Mouse (Mus musculus) stomach, embryonic 16.5 days (tissue): ENCODE results near the gene Lamtor4. TPM values are rescaled to one million over a fixed set of nuclear protein-coding genes. Genes with fewer than 3 reads are reported as not detected.
A peak's percentile ranks its signal among the peaks of the same experiment; 100 is the strongest.

Source experiments
- ATAC-seq: fragments of 200-750 bp; cut with Nextera tagmentation; 2 replicates; pipeline ENCODE4 v1.8.0; 2017; ENCODE audit warnings: moderate number of reproducible peaks, moderate TSS enrichment; ENCODE audit not compliant: insufficient read depth, low FRiP score
- H3K27ac ChIP-seq: fragments of 300-500 bp; sonication (generic); 2 replicates; pipeline ENCODE4 v1.5.1; 2014; ENCODE audit warnings: low read length
- H3K27me3 ChIP-seq: fragments of 300-500 bp; sonication (generic); 2 replicates; pipeline ENCODE4 v1.6.1; 2014; ENCODE audit warnings: low read length, control low read depth, mixed read lengths; ENCODE audit not compliant: control insufficient read depth, insufficient read depth
- H3K36me3 ChIP-seq: fragments of 300-500 bp; sonication (generic); 2 replicates; pipeline ENCODE4 v1.6.1; 2014; ENCODE audit warnings: low read length; ENCODE audit not compliant: control insufficient read depth, insufficient read depth
- H3K4me1 ChIP-seq: fragments of 300-500 bp; sonication (generic); 2 replicates; pipeline ENCODE4 v1.6.1; 2014; ENCODE audit warnings: low read length, control low read depth, mixed read lengths; ENCODE audit not compliant: control insufficient read depth, insufficient read depth
- H3K4me2 ChIP-seq: fragments of 300-500 bp; sonication (generic); 2 replicates; pipeline ENCODE4 v1.6.1; 2014; ENCODE audit warnings: low read depth, low read length, mixed read lengths
- H3K4me3 ChIP-seq: fragments of 300-500 bp; sonication (generic); replicated peaks from 2 replicates; pipeline ENCODE4 v1.5.1; 2014; ENCODE audit warnings: mild to moderate bottlenecking, low read length
- H3K9ac ChIP-seq: fragments of 300-500 bp; sonication (generic); 2 replicates; pipeline ENCODE4 v1.6.1; 2014; ENCODE audit warnings: low read length
- H3K9me3 ChIP-seq: fragments of 300-500 bp; sonication (generic); replicated peaks from 2 replicates; pipeline ENCODE4 v1.6.1; 2016; ENCODE audit warnings: low read length, control low read depth; ENCODE audit not compliant: control insufficient read depth
- WGBS: fragments of 180-500 bp; shearing (Covaris S2); extraction: QIAGEN DNeasy Blood & Tissue Kit; methylation state at CpG from one replicate; pipeline ENCODE4 v1.1.7; 2014; 5-methylcytosine and 5-hydroxymethylcytosine counted together
- polyA plus RNA-seq: library from polyadenylated mRNA; unstranded; fragments of >200 nt; fragmentation: Nextera tagmentation; extraction: Ambion mirVana; gene quantifications from 2 replicates; pipeline ENCODE4 v1.2.1, GENCODE M21; 2015

Gene Lamtor4
- polyA plus RNA-seq, 1 experiment from 2014 or later, result 79.4 TPM

- no peak overlapping the region for H3K9ac ChIP-seq
- no peak overlapping the region for H3K4me2 ChIP-seq
- WGBS, result 83% methylated on average over 10 of the region's 10 CpGs
These were observed 1.8 kb downstream of the Lamtor4 start for GRCm38 (mm10) chr5:138256966-138257584.

GRCm38 (mm10) chr5:138257585-138257978 lies 2.3 kb downstream of the Lamtor4 start:
- WGBS, result 92% methylated on average over 4 of the region's 4 CpGs
- H3K36me3 ChIP-seq, result peaks cover 8% of the 10 kb centered on the region
- H3K27me3 ChIP-seq, result no peaks in the 10 kb centered on the region
- H3K9me3 ChIP-seq, result no peaks in the 10 kb centered on the region
- no peak overlapping the region for H3K4me3 ChIP-seq
- H3K27ac ChIP-seq, result no peak overlapping the region
- H3K4me1 ChIP-seq, result peaks cover 14% of the 10 kb centered on the region
- ATAC-seq, result no peak
- H3K9ac ChIP-seq, result no peak overlapping the region
- no peak overlapping the region for H3K4me2 ChIP-seq

More at GRCm38 (mm10) chr5:138256966-138257584, 1.8 kb downstream of the Lamtor4 start:
- no peak overlapping the region for H3K4me3 ChIP-seq
- H3K27me3 ChIP-seq, result no peaks in the 10 kb centered on the region
- H3K36me3 ChIP-seq, result peaks cover 8% of the 10 kb centered on the region
- H3K9me3 ChIP-seq, result no peaks in the 10 kb centered on the region
- ATAC-seq, result no peak
- peaks cover 9% of the 10 kb centered on the region for H3K4me1 ChIP-seq
- H3K27ac ChIP-seq, result no peak overlapping the region

GRCm38 (mm10) chr5:138258078-138258477 lies 2.8 kb downstream of the Lamtor4 start:
- Histone ChIP-seq H3K4me3 (no peak overlapping the region), H3K4me2 (no peak overlapping the region), H3K9me3 (no peaks in the 10 kb centered on the region), H3K27ac (no peak overlapping the region), H3K4me1 (peaks cover 19% of the 10 kb centered on the region), H3K9ac (no peak overlapping the region), H3K27me3 (no peaks in the 10 kb centered on the region), H3K36me3 (peaks cover 8% of the 10 kb centered on the region)
- WGBS, result 63% methylated on average over 3 of the region's 3 CpGs
- ATAC-seq, result no peak

GRCm38 (mm10) chr5:138258542-138258941 lies 3.3 kb downstream of the Lamtor4 start:
- Histone ChIP-seq H3K9me3 (no peaks in the 10 kb centered on the region), H3K4me3 (no peak overlapping the region), H3K4me1 (peaks cover 21% of the 10 kb centered on the region), H3K27me3 (no peaks in the 10 kb centered on the region), H3K4me2 (no peak overlapping the region), H3K36me3 (peaks cover 8% of the 10 kb centered on the region), H3K27ac (no peak overlapping the region), H3K9ac (no peak overlapping the region)
- no peak for ATAC-seq
- WGBS, result 78% methylated on average over 6 of the region's 6 CpGs

- no peak overlapping the region for H3K4me2 ChIP-seq
- no peak for ATAC-seq
- WGBS, result 65% methylated on average over 7 of the region's 7 CpGs
These were observed 3.7 kb downstream of the Lamtor4 start for GRCm38 (mm10) chr5:138258993-138259392.

GRCm38 (mm10) chr5:138260051-138260450 lies 4.8 kb downstream of the Lamtor4 start:
- Histone ChIP-seq H3K4me3 (no peak overlapping the region), H3K27ac (no peak overlapping the region), H3K9ac (no peak overlapping the region), H3K36me3 (peaks cover 8% of the 10 kb centered on the region), H3K9me3 (no peaks in the 10 kb centered on the region), H3K27me3 (no peaks in the 10 kb centered on the region), H3K4me2 (no peak overlapping the region), H3K4me1 (peaks cover 23% of the 10 kb centered on the region)
- WGBS, result 70% methylated on average over 10 of the region's 10 CpGs
- ATAC-seq, result no peak

More at GRCm38 (mm10) chr5:138258993-138259392, 3.7 kb downstream of the Lamtor4 start:
- H3K9me3 ChIP-seq, result no peaks in the 10 kb centered on the region
- H3K9ac ChIP-seq, result no peak overlapping the region
- peaks cover 21% of the 10 kb centered on the region for H3K4me1 ChIP-seq
- no peak overlapping the region for H3K4me3 ChIP-seq
- peaks cover 8% of the 10 kb centered on the region for H3K36me3 ChIP-seq
- no peaks in the 10 kb centered on the region for H3K27me3 ChIP-seq
- H3K27ac ChIP-seq, result no peak overlapping the region

GRCm38 (mm10) chr5:138260834-138261233 lies 5.6 kb downstream of the Lamtor4 start:
- H3K4me1 ChIP-seq, result peaks cover 21% of the 10 kb centered on the region
- no peaks in the 10 kb centered on the region for H3K27me3 ChIP-seq
- no peak for ATAC-seq
- H3K9me3 ChIP-seq, result no peaks in the 10 kb centered on the region
- no peak overlapping the region for H3K9ac ChIP-seq
- no peak overlapping the region for H3K4me2 ChIP-seq
- H3K4me3 ChIP-seq, result no peak overlapping the region
- peaks cover 8% of the 10 kb centered on the region for H3K36me3 ChIP-seq
- no peak overlapping the region for H3K27ac ChIP-seq
- 70% methylated on average over 11 of the region's 11 CpGs for WGBS

- Histone ChIP-seq H3K27me3 (no peaks in the 10 kb centered on the region), H3K27ac (no peak overlapping the region), H3K9ac (0 out of 2 replicates have a peak overlapping the region, but pooled peaks have one; percentile 18), H3K9me3 (no peaks in the 10 kb centered on the region), H3K4me1 (peaks cover 17% of the 10 kb centered on the region), H3K36me3 (peaks cover 8% of the 10 kb centered on the region), H3K4me3 (peak overlapping the region; percentile 91; the same call in 1 of the 2 replicates), H3K4me2 (0 out of 2 replicates have a peak overlapping the region, but pooled peaks have one; percentile 99)
- 74% methylated on average over 4 of the region's 4 CpGs for WGBS
- ATAC-seq, result no peak
These were observed 6.7 kb downstream of the Lamtor4 start for GRCm38 (mm10) chr5:138262001-138262400.

- H3K36me3 ChIP-seq, result peaks cover 8% of the 10 kb centered on the region
- 59% methylated on average over 18 of the region's 18 CpGs for WGBS
These were observed 7.4 kb downstream of the Lamtor4 start for GRCm38 (mm10) chr5:138262582-138263240.

More at GRCm38 (mm10) chr5:138262582-138263240, 7.4 kb downstream of the Lamtor4 start:
- peak overlapping the region; percentile 99 for H3K4me2 ChIP-seq
- H3K27ac ChIP-seq, result no peak overlapping the region
- H3K9ac ChIP-seq, result peak overlapping the region; percentile 97
- H3K4me3 ChIP-seq, result peak overlapping the region; percentile 91
- no peaks in the 10 kb centered on the region for H3K9me3 ChIP-seq
- no peak for ATAC-seq
- H3K27me3 ChIP-seq, result no peaks in the 10 kb centered on the region
- H3K4me1 ChIP-seq, result peaks cover 17% of the 10 kb centered on the region
